Mouse (Mus musculus) embryonic facial prominence, embryonic 12.5 days (tissue): ENCODE results near the gene Calml4. TPM values are rescaled to one million over a fixed set of nuclear protein-coding genes. Genes with fewer than 3 reads are reported as not detected.

Experiments used
- ATAC-seq: fragments of 200-750 bp; cut with Nextera tagmentation; 2 replicates; pipeline ENCODE4 v1.8.0; 2017; ENCODE audit not compliant: insufficient number of reproducible peaks, insufficient read depth, low FRiP score, low TSS enrichment
- H3K27ac ChIP-seq: fragments of 300-500 bp; sonication (generic); 2 replicates; pipeline ENCODE4 v1.5.1; 2016; ENCODE audit warnings: mild to moderate bottlenecking
- H3K27me3 ChIP-seq: fragments of 300-500 bp; sonication (generic); 2 replicates; pipeline ENCODE4 v1.6.1; 2016; ENCODE audit warnings: mild to moderate bottlenecking, moderate library complexity
- H3K36me3 ChIP-seq: fragments of 300-500 bp; sonication (generic); 2 replicates; pipeline ENCODE4 v1.6.1; 2016; ENCODE audit warnings: mild to moderate bottlenecking
- H3K4me1 ChIP-seq: fragments of 300-500 bp; sonication (generic); 2 replicates; pipeline ENCODE4 v1.6.1; 2016
- H3K4me2 ChIP-seq: fragments of 300-500 bp; sonication (generic); replicated peaks from 2 replicates; pipeline ENCODE4 v1.6.1; 2016; ENCODE audit warnings: mild to moderate bottlenecking, moderate library complexity
- H3K4me3 ChIP-seq: fragments of 300-500 bp; sonication (generic); 2 replicates; pipeline ENCODE4 v1.5.1; 2016; ENCODE audit warnings: mild to moderate bottlenecking
- H3K9ac ChIP-seq: fragments of 300-500 bp; sonication (generic); 2 replicates; pipeline ENCODE4 v1.6.1; 2016; ENCODE audit warnings: mild to moderate bottlenecking, moderate library complexity
- H3K9me3 ChIP-seq: fragments of 300-500 bp; sonication (generic); 2 replicates; pipeline ENCODE4 v1.6.1; 2016; ENCODE audit warnings: mild to moderate bottlenecking, moderate library complexity
- WGBS: fragments of 180-500 bp; shearing (Covaris S2); methylation state at CpG from one replicate; pipeline ENCODE4 v1.1.7; 2016; 5-methylcytosine and 5-hydroxymethylcytosine counted together
- polyA plus RNA-seq: library from polyadenylated mRNA; unstranded; fragments of >200 nt; fragmentation: Nextera tagmentation; extraction: Ambion mirVana; gene quantifications from 2 replicates; pipeline ENCODE4 v1.2.1, GENCODE M21; 2016

Calml4 gene
- polyA plus RNA-seq, 1 experiment from 2014 or later, result 4.5 TPM

GRCm38 (mm10) chr9:62917059-62917458, 59.2 kb downstream of the Calml4 start:
- peaks cover 31% of the 10 kb centered on the region for H3K36me3 ChIP-seq
- no peak overlapping the region for H3K4me2 ChIP-seq
- H3K9ac ChIP-seq, result no peak overlapping the region
- H3K4me1 ChIP-seq, result no peaks in the 10 kb centered on the region
- no peaks in the 10 kb centered on the region for H3K27me3 ChIP-seq
- no peak overlapping the region for H3K27ac ChIP-seq
- no peak overlapping the region for H3K4me3 ChIP-seq
- WGBS, result 96% methylated on average over 1 of the region's 1 CpGs
- no peak for ATAC-seq
- H3K9me3 ChIP-seq, result no peaks in the 10 kb centered on the region

- Histone ChIP-seq H3K27ac (no peak overlapping the region), H3K4me1 (no peaks in the 10 kb centered on the region), H3K36me3 (peaks cover 24% of the 10 kb centered on the region), H3K4me2 (no peak overlapping the region), H3K9me3 (no peaks in the 10 kb centered on the region), H3K27me3 (no peaks in the 10 kb centered on the region), H3K9ac (no peak overlapping the region), H3K4me3 (no peak overlapping the region)
- no peak for ATAC-seq
- WGBS, result 79% methylated on average over 2 of the region's 2 CpGs
Measured at GRCm38 (mm10) chr9:62920877-62921276, 63.0 kb downstream of the Calml4 start.

DNA sequence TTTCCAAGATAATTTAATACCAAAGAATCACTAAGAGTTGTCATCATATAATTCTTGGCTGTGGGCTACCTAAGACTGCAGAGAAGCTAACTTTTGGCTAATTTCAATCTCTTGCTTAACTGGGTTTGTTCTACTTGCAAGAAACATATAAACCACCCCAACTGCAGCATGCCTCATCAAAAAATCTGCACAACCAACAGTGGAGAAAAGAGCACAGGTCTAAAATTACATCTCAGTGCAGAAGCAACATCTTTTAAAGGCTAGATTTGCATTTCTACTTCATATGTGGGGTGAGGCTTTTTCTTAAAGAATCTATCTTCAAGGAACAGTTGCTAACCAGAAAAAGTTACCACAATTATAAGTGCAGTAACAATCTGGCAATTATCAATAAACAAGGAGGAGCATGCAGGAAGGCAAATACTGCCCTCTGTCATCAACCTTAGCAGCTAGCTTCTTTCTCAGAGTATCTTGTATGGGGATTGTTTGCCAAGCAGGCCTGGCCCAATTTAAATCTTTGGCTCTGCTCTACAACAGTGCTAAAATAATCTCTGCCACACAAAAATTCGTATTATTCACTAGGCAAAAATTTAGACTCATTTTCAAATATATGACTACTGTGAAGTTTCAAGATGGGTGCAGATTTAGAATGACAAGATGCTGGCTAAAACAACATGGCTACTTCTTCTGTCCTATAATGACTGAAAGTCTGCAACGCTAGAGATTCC, 67.2 kb downstream of the Calml4 start:
- H3K4me1 ChIP-seq, result no peaks in the 10 kb centered on the region
- peaks cover 6% of the 10 kb centered on the region; the same call in 1 of the 2 replicates for H3K36me3 ChIP-seq
- H3K27ac ChIP-seq, result no peak overlapping the region
- whole genome bisulfite sequencing, result 93% methylated on average over 2 of the region's 2 CpGs
- no peak overlapping the region for H3K9ac ChIP-seq
- H3K4me2 ChIP-seq, result no peak overlapping the region
- H3K27me3 ChIP-seq, result no peaks in the 10 kb centered on the region
- H3K9me3 ChIP-seq, result no peaks in the 10 kb centered on the region
- ATAC-seq, result no peak
- H3K4me3 ChIP-seq, result no peak overlapping the region

Other genes with a start within 250 kb of the Calml4 start
- gene Itga11, start 180.3 kb upstream of the Calml4 start, polyA plus RNA-seq, result 3.9 and 4.3 TPM in 2 replicates
- 28.4 and 30.6 TPM in 2 replicates for gene Fem1b, start 46.1 kb upstream of the Calml4 start, polyA plus RNA-seq
- gene Cln6, start 19.3 kb upstream of the Calml4 start, polyA plus RNA-seq, result 14.7 and 17.1 TPM in 2 replicates
- gene Pias1, start 129.8 kb downstream of the Calml4 start, polyA plus RNA-seq, result 49.3 and 51.6 TPM in 2 replicates